Mouse (Mus musculus) left cerebral cortex, postnatal 4 days (tissue): ENCODE measurements at regions not wholly inside any gene's neighbourhood (a gene's known extent, or its start where the extent isn't known, plus 50 kb on each side); places are given as distances from the start of the nearest gene placed in this dataset.
A peak's percentile ranks its signal among the peaks of the same experiment; 100 is the strongest.

Source experiments
- DNase-seq: peaks from one replicate; pipeline ENCODE4 v3.0.0-alpha.2; 2022
- intact Hi-C: fragments of 180-260 bp; cut with DNase I; formaldehyde crosslinking; loops from one replicate; pipeline ENCODE4 v1.15.1; 2025

- intact Hi-C loops = no loop called here
- no peak for DNase-seq
Observed at GRCm38 (mm10) chr15:62325451-62326290, 1402.9 kb upstream of the A1bg start.

GRCm38 (mm10) chr15:62320966-62321365 is 1398.2 kb upstream of the A1bg start:
- DNase-seq = no peak
- intact Hi-C loops = no loop called here

- intact Hi-C loops = no loop called here
- DNase-seq = no peak
Observed at GRCm38 (mm10) chr15:62314449-62314848, 1391.6 kb upstream of the A1bg start.

- DNase-seq = no peak
- intact Hi-C loops = no loop called here
Observed at GRCm38 (mm10) chr15:62302233-62302632, 1379.4 kb upstream of the A1bg start.

- intact Hi-C loops = no loop called here
- no peak for DNase-seq
Observed at GRCm38 (mm10) chr15:62301567-62301966, 1378.8 kb upstream of the A1bg start.

GRCm38 (mm10) chr15:62297138-62297537 is 1374.3 kb upstream of the A1bg start:
- no peak for DNase-seq
- intact Hi-C loops = no loop called here

- peak; percentile 21 for DNase-seq
- intact Hi-C loops = no loop called here
Observed at GRCm38 (mm10) chr15:62295233-62295927, 1372.6 kb upstream of the A1bg start.

GRCm38 (mm10) chr15:62294786-62295185 is 1372.0 kb upstream of the A1bg start:
- DNase-seq = no peak
- intact Hi-C loops = no loop called here

- no peak for DNase-seq
- intact Hi-C loops = no loop called here
Observed at GRCm38 (mm10) chr15:62292876-62293275, 1370.1 kb upstream of the A1bg start.

- no peak for DNase-seq
- intact Hi-C loops = no loop called here
Observed at GRCm38 (mm10) chr15:62290687-62291086, 1367.9 kb upstream of the A1bg start.

GRCm38 (mm10) chr15:62286666-62287655 is 1364.1 kb upstream of the A1bg start:
- DNase-seq = no peak
- intact Hi-C loops = no loop called here

- intact Hi-C loops = no loop called here
- peak; percentile 32 for DNase-seq
Observed at GRCm38 (mm10) chr15:62284606-62285531, 1362.1 kb upstream of the A1bg start.

GRCm38 (mm10) chr15:62283661-62284429 is 1361.0 kb upstream of the A1bg start:
- intact Hi-C loops = no loop called here
- DNase-seq = no peak

GRCm38 (mm10) chr15:62282646-62283045 is 1359.8 kb upstream of the A1bg start:
- intact Hi-C loops = no loop called here
- no peak for DNase-seq

GRCm38 (mm10) chr15:62282116-62282515 is 1359.3 kb upstream of the A1bg start:
- peak; percentile 19 for DNase-seq
- intact Hi-C loops = no loop called here

GRCm38 (mm10) chr15:62279526-62279925 is 1356.7 kb upstream of the A1bg start:
- DNase-seq = no peak
- intact Hi-C loops = no loop called here

GRCm38 (mm10) chr15:62274818-62275217 is 1352.0 kb upstream of the A1bg start:
- intact Hi-C loops = no loop called here
- DNase-seq = no peak

GRCm38 (mm10) chr15:62273855-62274488 is 1351.2 kb upstream of the A1bg start:
- intact Hi-C loops = no loop called here
- no peak for DNase-seq

GRCm38 (mm10) chr15:62272755-62273154 is 1349.9 kb upstream of the A1bg start:
- intact Hi-C loops = no loop called here
- no peak for DNase-seq
